Comparison of ENCODE assay signal across 7 mouse cellular contexts in genomic region chr5:33434141-33434780, GRCm38 (mm10). TPM values are rescaled to one million over a fixed set of nuclear protein-coding genes. Genes with fewer than 3 reads are reported as not detected.
DNase-seq lines count a peak whose midpoint lies in the region; ATAC-seq and TF ChIP-seq lines count a peak whose summit lies in the region.

No protein-coding gene starts in this region.

- no peaks in the 10 kb centered on the region for H3K9me3 ChIP-seq in lung, embryonic 16.5 days (ENCODE audit: control insufficient read depth, low read length)
- no peaks in the 10 kb centered on the region for H3K9me3 ChIP-seq in forebrain, embryonic 14.5 days (replicated peaks; ENCODE audit: control insufficient read depth, low read length)
- no peaks in the 10 kb centered on the region for H3K9me3 ChIP-seq in limb, embryonic 14.5 days (ENCODE audit: control insufficient read depth, low read length)
- H3K9me3 ChIP-seq in stomach, embryonic 15.5 days, result no peaks in the 10 kb centered on the region

- no peak for ATAC-seq in lung, embryonic 16.5 days (ENCODE audit: low read depth)
- peak; percentile 43 for ATAC-seq in forebrain, embryonic 14.5 days
- ATAC-seq in limb, embryonic 14.5 days (ENCODE audit: low FRiP score, low read depth), result no peak
- ATAC-seq in stomach, embryonic 15.5 days (ENCODE audit: insufficient read depth, low FRiP score, low read depth), result no peak
- no peak for ATAC-seq in monocyte, adult 5-6 weeks (replicated peaks; ENCODE audit: insufficient number of reproducible peaks, low FRiP score, low TSS enrichment, poor library complexity, severe bottlenecking)

- peak overlapping the region; percentile 14 for H3K4me3 ChIP-seq in lung, embryonic 16.5 days (ENCODE audit: low read length)
- H3K4me3 ChIP-seq in forebrain, embryonic 14.5 days (ENCODE audit: low read depth, low read length), result peak overlapping the region; percentile 21
- peak overlapping the region; percentile 21 for H3K4me3 ChIP-seq in limb, embryonic 14.5 days (replicated peaks; ENCODE audit: low read length)
- peak overlapping the region; percentile 8 for H3K4me3 ChIP-seq in stomach, embryonic 15.5 days (replicated peaks)

- no peak overlapping the region for H3K27ac ChIP-seq in lung, embryonic 16.5 days (ENCODE audit: low read length)
- no peak overlapping the region for H3K27ac ChIP-seq in forebrain, embryonic 14.5 days (ENCODE audit: low read depth, low read length)
- H3K27ac ChIP-seq in limb, embryonic 14.5 days (replicated peaks; ENCODE audit: low read depth, low read length), result no peak overlapping the region
- H3K27ac ChIP-seq in stomach, embryonic 15.5 days, result no peak overlapping the region

- peak overlapping the region; percentile 18 for H3K4me2 ChIP-seq in lung, embryonic 16.5 days (ENCODE audit: low read depth, low read length)
- peak overlapping the region; percentile 37 for H3K4me2 ChIP-seq in forebrain, embryonic 14.5 days (ENCODE audit: low read length)
- H3K4me2 ChIP-seq in limb, embryonic 14.5 days (replicated peaks; ENCODE audit: low read depth, low read length, severe bottlenecking), result peak overlapping the region; percentile 37
- H3K4me2 ChIP-seq in stomach, embryonic 15.5 days, result peak overlapping the region; percentile 44

- no peaks in the 10 kb centered on the region for H3K36me3 ChIP-seq in lung, embryonic 16.5 days (ENCODE audit: control insufficient read depth, insufficient read depth, low read length)
- H3K36me3 ChIP-seq in forebrain, embryonic 14.5 days (ENCODE audit: control insufficient read depth, insufficient read depth, low read length), result no peaks in the 10 kb centered on the region
- no peaks in the 10 kb centered on the region for H3K36me3 ChIP-seq in limb, embryonic 14.5 days (ENCODE audit: control insufficient read depth, insufficient read depth, low read length)
- no peaks in the 10 kb centered on the region for H3K36me3 ChIP-seq in stomach, embryonic 15.5 days

- H3K9ac ChIP-seq in lung, embryonic 16.5 days (ENCODE audit: low read length), result no peak overlapping the region
- no peak overlapping the region for H3K9ac ChIP-seq in forebrain, embryonic 14.5 days (ENCODE audit: low read length)
- H3K9ac ChIP-seq in limb, embryonic 14.5 days (ENCODE audit: low read depth, low read length, severe bottlenecking), result no peak overlapping the region
- no peak overlapping the region for H3K9ac ChIP-seq in stomach, embryonic 15.5 days

- 0 out of 2 replicates have a peak, but pooled peaks have one; percentile 9 for TF ChIP-seq POLR2A in limb, embryonic 14.5 days (IDR thresholded peaks at IDR 0.05; ENCODE audit: borderline replicate concordance, extremely low read depth, insufficient read depth, insufficient read length)

- H3K27me3 ChIP-seq in lung, embryonic 16.5 days (ENCODE audit: control insufficient read depth, insufficient read depth, low read depth, low read length), result peaks cover 88% of the 10 kb centered on the region
- H3K27me3 ChIP-seq in forebrain, embryonic 14.5 days (replicated peaks; ENCODE audit: control insufficient read depth, insufficient read depth, low read length), result peaks cover 98% of the 10 kb centered on the region
- H3K27me3 ChIP-seq in limb, embryonic 14.5 days (ENCODE audit: control insufficient read depth, insufficient read depth, low read length), result peaks cover 89% of the 10 kb centered on the region
- peaks cover 91% of the 10 kb centered on the region for H3K27me3 ChIP-seq in stomach, embryonic 15.5 days (replicated peaks)

- 1% methylated on average over 59 of the region's 60 CpGs for WGBS in lung, embryonic 16.5 days
- 0% methylated on average over 56 of the region's 60 CpGs for WGBS in forebrain, embryonic 14.5 days
- 2% methylated on average over 48 of the region's 60 CpGs for WGBS in limb, embryonic 14.5 days
- WGBS in stomach, embryonic 15.5 days, result 1% methylated on average over 60 of the region's 60 CpGs

- H3K4me1 ChIP-seq in lung, embryonic 16.5 days (replicated peaks; ENCODE audit: control insufficient read depth, insufficient read depth, low read length), result peaks cover 9% of the 10 kb centered on the region; the same call in 1 of the 2 replicates
- H3K4me1 ChIP-seq in forebrain, embryonic 14.5 days (ENCODE audit: control insufficient read depth, insufficient read depth, low read length), result no peaks in the 10 kb centered on the region
- peaks cover 15% of the 10 kb centered on the region for H3K4me1 ChIP-seq in limb, embryonic 14.5 days (ENCODE audit: control insufficient read depth, insufficient read depth, low read length)
- peaks cover 25% of the 10 kb centered on the region for H3K4me1 ChIP-seq in stomach, embryonic 15.5 days

- DNase-seq in lung, postnatal 4 days, result no peak
- no peak for DNase-seq in forebrain, embryonic 14.5 days (ENCODE audit: low spot score)
- DNase-seq in limb, embryonic 14.5 days (ENCODE audit: low spot score), result no peak
- DNase-seq in thymus, postnatal 36 days, result no peak

RNA-seq across cellular contexts. Expression of gene Nkx1-1, which starts 0.5 kb away (rescaled TPM):
- not detected in 2 replicates for polyA plus RNA-seq in lung, embryonic 16.5 days (2015; fragmentation: Nextera tagmentation; extraction: Ambion mirVana)
- not detected in 2 replicates for polyA plus RNA-seq in forebrain, embryonic 14.5 days (2014; fragmentation: Nextera tagmentation; extraction: Ambion mirVana)
- not detected in 2 replicates for polyA plus RNA-seq in limb, embryonic 14.5 days (2012; rRNA removed)
- polyA plus RNA-seq in limb, embryonic 14.5 days (2014; fragmentation: Nextera tagmentation; extraction: Ambion mirVana), result not detected in 2 replicates
- not detected in 2 replicates for polyA plus RNA-seq in stomach, embryonic 15.5 days (2015; fragmentation: Nextera tagmentation; extraction: Ambion mirVana)
- total RNA-seq in monocyte, adult 5-6 weeks (2017), result not detected in 3 replicates

RNA-seq across cellular contexts. Expression of gene Uvssa, which starts 55.9 kb away (rescaled TPM):
- 8.6 and 9.2 TPM in 2 replicates for polyA plus RNA-seq in lung, embryonic 16.5 days (2015; fragmentation: Nextera tagmentation; extraction: Ambion mirVana)
- polyA plus RNA-seq in forebrain, embryonic 14.5 days (2014; fragmentation: Nextera tagmentation; extraction: Ambion mirVana), result 4.7 and 5.5 TPM in 2 replicates
- polyA plus RNA-seq in limb, embryonic 14.5 days (2012; rRNA removed), result 11.0 and 11.5 TPM in 2 replicates
- polyA plus RNA-seq in limb, embryonic 14.5 days (2014; fragmentation: Nextera tagmentation; extraction: Ambion mirVana), result 10.0 and 11.7 TPM in 2 replicates
- polyA plus RNA-seq in stomach, embryonic 15.5 days (2015; fragmentation: Nextera tagmentation; extraction: Ambion mirVana), result 8.7 and 9.6 TPM in 2 replicates
- 13.1 to 21.7 TPM (median 14.7 TPM) in 3 replicates for total RNA-seq in monocyte, adult 5-6 weeks (2017)
